ENCODE assay signal across 9 mouse cellular contexts in genomic region chr10:75258241-75258640, GRCm38 (mm10). TPM values are rescaled to one million over a fixed set of nuclear protein-coding genes. Genes with fewer than 3 reads are reported as not detected.
DNase-seq lines count a peak whose midpoint lies in the region; ATAC-seq lines count a peak whose summit lies in the region.
"Had no signal": no experiment of that assay in that cellular context is flagged by ENCODE, and none has a peak within 500 bp of the region (broad histone marks: within the 10 kb centered on the region; RNA-seq: fewer than 3 reads in every experiment).

No protein-coding gene starts in this region.

- no peak overlapping the region for H3K9ac ChIP-seq in hindbrain, embryonic 15.5 days
- no peak overlapping the region for H3K9ac ChIP-seq in hindbrain, embryonic 11.5 days (ENCODE audit: low read depth, low read length)
- H3K9ac ChIP-seq: midbrain, embryonic 15.5 days had no signal

- H3K4me3 ChIP-seq in hindbrain, embryonic 15.5 days: no peak overlapping the region
- H3K4me3 ChIP-seq in hindbrain, embryonic 11.5 days (ENCODE audit: low read depth, low read length): no peak overlapping the region
- H3K4me3 ChIP-seq: midbrain, embryonic 15.5 days had no signal

- H3K4me1 ChIP-seq in hindbrain, embryonic 15.5 days (replicated peaks): no peaks in the 10 kb centered on the region
- no peaks in the 10 kb centered on the region for H3K4me1 ChIP-seq in hindbrain, embryonic 11.5 days (replicated peaks; ENCODE audit: control insufficient read depth, insufficient read depth, low read length)
- H3K4me1 ChIP-seq: midbrain, embryonic 15.5 days had no signal

- 57% methylated on average over 5 of the region's 5 CpGs for WGBS in hindbrain, embryonic 15.5 days
- 77% methylated on average over 5 of the region's 5 CpGs for WGBS in hindbrain, embryonic 11.5 days

- H3K27me3 ChIP-seq in hindbrain, embryonic 15.5 days: no peaks in the 10 kb centered on the region
- H3K27me3 ChIP-seq in hindbrain, embryonic 11.5 days (ENCODE audit: control insufficient read depth, insufficient read depth, low read length): no peaks in the 10 kb centered on the region
- H3K27me3 ChIP-seq: midbrain, embryonic 15.5 days had no signal

- DNase-seq in hindbrain, embryonic 11.5 days (ENCODE audit: low spot score): no peak
- DNase-seq in B cell, adult 2 months: peak; percentile 63 to 67
- DNase-seq in kidney, postnatal 14 days: peak; percentile 21
- DNase-seq in right cerebral cortex, adult 18-20 months: no peak
- no peak for DNase-seq in ovary, postnatal 36 days (ENCODE audit: low spot score)
- DNase-seq in cerebellum, postnatal 14 days: no peak

- no peak for ATAC-seq in hindbrain, embryonic 15.5 days (ENCODE audit: low FRiP score, low read depth)
- ATAC-seq in hindbrain, embryonic 11.5 days (ENCODE audit: low FRiP score): no peak
- ATAC-seq in common myeloid progenitor, adult 5-6 weeks (replicated peaks; ENCODE audit: low read depth, poor library complexity, severe bottlenecking): peak; percentile 86
- ATAC-seq: midbrain, embryonic 15.5 days had no signal

- H3K4me2 ChIP-seq in hindbrain, embryonic 15.5 days: no peak overlapping the region
- no peak overlapping the region for H3K4me2 ChIP-seq in hindbrain, embryonic 11.5 days (replicated peaks; ENCODE audit: low read depth, low read length)
- H3K4me2 ChIP-seq: midbrain, embryonic 15.5 days had no signal

- no peaks in the 10 kb centered on the region for H3K9me3 ChIP-seq in hindbrain, embryonic 15.5 days
- H3K9me3 ChIP-seq in hindbrain, embryonic 11.5 days (ENCODE audit: control insufficient read depth, low read length): no peaks in the 10 kb centered on the region
- H3K9me3 ChIP-seq: midbrain, embryonic 15.5 days had no signal

- H3K27ac ChIP-seq in hindbrain, embryonic 15.5 days (replicated peaks): peak overlapping the region; percentile 25; the same call in 1 of the 2 replicates
- no peak overlapping the region for H3K27ac ChIP-seq in hindbrain, embryonic 11.5 days (ENCODE audit: low read depth, low read length)
- H3K27ac ChIP-seq: midbrain, embryonic 15.5 days had no signal

- peaks cover 42% of the 10 kb centered on the region for H3K36me3 ChIP-seq in hindbrain, embryonic 15.5 days
- no peaks in the 10 kb centered on the region for H3K36me3 ChIP-seq in hindbrain, embryonic 11.5 days (ENCODE audit: control insufficient read depth, insufficient read depth, low read length)

RNA-seq across cellular contexts. Expression of gene Specc1l, which starts 46.4 kb away (rescaled TPM):
- polyA plus RNA-seq in hindbrain, embryonic 15.5 days (2015; fragmentation: Nextera tagmentation; extraction: Ambion mirVana): 30.5 and 30.8 TPM in 2 replicates
- 21.5 and 27.3 TPM in 2 replicates for polyA plus RNA-seq in hindbrain, embryonic 11.5 days (2014; fragmentation: Nextera tagmentation; extraction: Ambion mirVana)
- total RNA-seq in common myeloid progenitor, adult 5-6 weeks (2017): 51.6 and 62.9 TPM in 2 replicates

RNA-seq across cellular contexts. Expression of gene Adora2a, which starts 58.4 kb away (rescaled TPM):
- polyA plus RNA-seq in hindbrain, embryonic 15.5 days (2015; fragmentation: Nextera tagmentation; extraction: Ambion mirVana): 3.5 and 4.1 TPM in 2 replicates
- 4.1 and 5.0 TPM in 2 replicates for polyA plus RNA-seq in hindbrain, embryonic 11.5 days (2014; fragmentation: Nextera tagmentation; extraction: Ambion mirVana)
- 4.4 and 6.2 TPM in 2 replicates for total RNA-seq in common myeloid progenitor, adult 5-6 weeks (2017)

Comparison
In these comparisons a context has a peak if more than half of its experiments do, and no peak if none do; other contexts are left out.
1. DNase-seq: peak in B cell, adult 2 months (2 of 2) and kidney, postnatal 14 days (single experiment); none in hindbrain, embryonic 11.5 days (single experiment), right cerebral cortex, adult 18-20 months (single experiment), ovary, postnatal 36 days (single experiment) and cerebellum, postnatal 14 days (0 of 2).